Mouse (Mus musculus): Measurements from ENCODE around the gene Ambra1.

DNA sequence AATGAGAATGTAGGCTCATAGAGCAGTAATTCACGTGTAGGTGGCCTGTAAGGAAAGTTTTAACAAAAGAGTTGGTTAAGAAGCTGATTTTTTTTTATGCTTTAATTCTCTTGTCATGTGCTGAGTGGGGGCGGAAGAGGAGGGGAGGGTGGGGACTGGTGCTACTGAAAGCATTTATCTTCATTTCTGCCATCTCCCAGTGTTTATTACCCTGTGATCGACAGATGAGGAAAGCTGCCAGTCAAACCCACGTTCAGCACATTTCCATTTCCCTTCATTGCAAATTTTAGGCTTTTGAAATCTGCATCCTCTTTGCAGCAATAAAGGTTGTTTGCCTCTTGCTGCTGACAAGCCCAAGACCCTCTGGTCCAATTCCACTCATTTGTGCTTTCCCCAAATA lies 129.5 kb downstream of the Ambra1 start:
- TF ChIP-seq CTCF (IDR thresholded peaks at IDR 0.05; ENCODE audit: borderline replicate concordance, insufficient read depth, low read depth, low read length) (no peak), POLR2A (IDR thresholded peaks at IDR 0.05; ENCODE audit: borderline replicate concordance, insufficient read depth, low read length) (no peak)
